Mouse (Mus musculus) thymus, adult 2 months (tissue): ENCODE data around the gene Faf2.

Experiments
- CTCF ChIP-seq: fragments of 200-500 bp; IDR thresholded peaks from 2 replicates; pipeline ENCODE4 v1.5.1; 2012; ENCODE audit warnings: mild to moderate bottlenecking, control low read depth, low read length, moderate library complexity, borderline replicate concordance; ENCODE audit not compliant: control insufficient read depth, poor library complexity, insufficient read depth; ENCODE audit errors: extremely low read depth
- POLR2A ChIP-seq: fragments of 200-500 bp; IDR thresholded peaks from 2 replicates; pipeline ENCODE4 v1.6.1; 2012; ENCODE audit warnings: mild to moderate bottlenecking, low read length, control low read depth, moderate library complexity; ENCODE audit not compliant: control insufficient read depth, poor library complexity, insufficient read depth; ENCODE audit errors: extremely low read depth

DNA sequence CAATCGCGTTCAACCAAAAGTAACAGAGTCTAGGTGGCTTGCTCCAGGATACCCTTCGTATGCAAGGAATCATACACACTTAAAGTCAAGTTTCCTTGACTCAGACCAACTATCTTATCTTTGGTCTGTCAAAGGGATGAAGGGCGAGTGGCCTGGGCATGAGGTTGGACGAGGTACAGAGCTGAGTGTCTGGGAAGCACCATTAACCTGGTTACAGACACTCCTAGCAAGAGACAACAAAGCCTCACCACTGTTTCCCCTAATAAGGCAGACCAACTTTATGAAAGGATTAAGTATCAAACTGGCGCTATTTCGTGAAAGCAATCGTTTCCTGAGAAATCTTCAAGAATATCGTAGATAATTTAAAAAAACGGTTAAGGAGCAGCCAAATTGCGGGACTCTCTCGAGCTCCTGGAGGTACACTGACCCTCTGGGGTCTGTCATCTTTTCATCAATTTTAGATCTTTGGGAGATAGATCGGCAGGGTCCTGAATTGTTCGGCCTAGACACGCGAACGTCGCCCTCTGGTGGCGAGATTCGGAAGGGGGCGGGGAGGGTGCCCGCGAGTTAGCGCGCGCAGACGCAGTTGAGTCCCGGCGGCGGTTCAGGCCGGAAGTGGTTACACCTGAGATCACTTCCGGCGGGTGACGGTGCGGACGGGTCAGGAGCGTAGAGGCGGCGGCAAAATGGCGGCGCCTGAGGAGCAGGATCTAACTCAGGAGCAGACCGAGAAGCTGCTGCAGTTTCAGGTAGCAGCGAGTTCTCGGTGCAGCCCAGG is at the start of gene Faf2:
- peak; percentile 94 for TF ChIP-seq CTCF
- TF ChIP-seq POLR2A, result peak; percentile 84
